Mouse (Mus musculus): ENCODE data around the gene Ascc1.

DNA sequence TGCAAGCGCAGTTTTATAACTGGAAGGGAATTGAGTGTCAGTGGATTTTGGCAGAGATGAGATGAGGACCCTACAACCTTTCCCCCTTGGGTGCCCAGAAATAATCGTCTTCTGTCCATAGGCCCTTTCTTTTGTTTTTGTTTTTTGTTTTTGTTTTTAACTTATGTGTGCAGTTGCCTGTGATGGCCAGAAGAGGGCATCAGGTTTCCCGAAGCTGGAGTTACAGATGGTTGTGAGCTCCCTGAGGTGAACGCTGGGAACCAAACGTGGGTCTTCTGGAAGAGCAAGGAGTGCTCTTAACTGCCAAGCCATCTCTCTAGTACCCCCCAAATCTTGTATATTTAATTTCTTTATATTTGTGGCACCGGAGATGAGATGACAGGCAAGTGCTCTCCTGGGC is 35.9 kb upstream of the Ascc1 start:
- TF ChIP-seq POLR2A (IDR thresholded peaks at IDR 0.05; ENCODE audit: borderline replicate concordance, low read depth, low read length) (no peak), CTCF (IDR thresholded peaks at IDR 0.05; ENCODE audit: low read depth, low read length) (peak; percentile 30; the same call in 1 of the 2 replicates)

Data from bone marrow macrophage, adult 2 months (primary cell).